Mouse (Mus musculus): ENCODE results near the gene Aurka. TPM values are rescaled to one million over a fixed set of nuclear protein-coding genes. Genes with fewer than 3 reads are reported as not detected.
A peak's percentile ranks its signal among the peaks of the same experiment; 100 is the strongest.

Aurka gene
- polyA plus RNA-seq, 1 experiment from 2014 or later = 156 TPM

DNA sequence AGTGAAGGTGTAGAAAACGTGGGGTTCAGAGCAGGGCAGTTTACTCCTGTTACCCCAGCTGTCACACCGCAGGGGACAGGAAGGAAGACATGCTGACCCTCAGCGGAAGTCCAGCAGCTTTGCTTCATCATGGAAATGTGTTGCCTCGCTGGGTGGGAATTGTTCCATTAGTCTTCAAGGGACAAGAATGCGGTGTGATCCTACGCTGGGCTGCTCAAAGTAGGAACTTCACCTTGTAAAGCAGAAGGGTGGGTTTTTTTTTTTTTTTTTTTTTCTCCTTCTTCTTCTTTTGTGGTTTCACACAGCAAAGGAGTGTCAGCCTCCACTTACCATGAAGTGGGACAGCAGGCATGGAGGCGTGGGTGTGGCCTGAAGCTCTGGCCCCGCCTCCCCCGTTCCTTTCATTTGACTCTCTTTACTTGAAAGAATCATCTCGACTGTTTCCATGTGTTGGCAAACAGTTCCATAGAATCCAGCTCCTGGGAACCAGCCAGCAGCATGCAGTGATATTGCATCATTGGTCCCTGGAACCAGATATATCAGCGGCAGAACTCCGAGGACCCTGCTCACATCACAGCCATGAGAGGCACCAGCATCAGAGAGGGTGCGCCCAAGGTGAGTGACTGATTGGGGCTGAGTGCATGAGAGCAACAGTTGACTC lies 23.2 kb upstream of the Aurka start, which contains the start of gene Cass4:
Cass4 (plus strand) TSS at position 404 of the 661 bp plus-strand sequence.
- no peaks in the 10 kb centered on the region for H3K4me1 ChIP-seq (ENCODE audit: control insufficient read depth, insufficient read depth, low read length)
- no peak within 1 kb of the TSS for H3K9ac ChIP-seq (ENCODE audit: low read length)
- H3K4me3 ChIP-seq (ENCODE audit: low read depth, low read length) = no peak within 1 kb of the TSS
- ATAC-seq (ENCODE audit: insufficient read depth, low FRiP score, low TSS enrichment) (no peak), DNase-seq (ENCODE audit: low spot score) (no peak)
- WGBS = 36% methylated on average over 13 of the region's 13 CpGs
- no peaks in the 10 kb centered on the region for H3K27me3 ChIP-seq (ENCODE audit: control insufficient read depth, insufficient read depth, low read length)
- H3K9me3 ChIP-seq (ENCODE audit: control insufficient read depth, low read length) = no peaks in the 10 kb centered on the region
- H3K4me2 ChIP-seq (ENCODE audit: low read depth) = no peak within 1 kb of the TSS
- H3K27ac ChIP-seq (ENCODE audit: low read depth, low read length) = no peak within 1 kb of the TSS
- H3K36me3 ChIP-seq (ENCODE audit: control insufficient read depth, insufficient read depth, low read length) = no peaks in the 10 kb centered on the region

DNA sequence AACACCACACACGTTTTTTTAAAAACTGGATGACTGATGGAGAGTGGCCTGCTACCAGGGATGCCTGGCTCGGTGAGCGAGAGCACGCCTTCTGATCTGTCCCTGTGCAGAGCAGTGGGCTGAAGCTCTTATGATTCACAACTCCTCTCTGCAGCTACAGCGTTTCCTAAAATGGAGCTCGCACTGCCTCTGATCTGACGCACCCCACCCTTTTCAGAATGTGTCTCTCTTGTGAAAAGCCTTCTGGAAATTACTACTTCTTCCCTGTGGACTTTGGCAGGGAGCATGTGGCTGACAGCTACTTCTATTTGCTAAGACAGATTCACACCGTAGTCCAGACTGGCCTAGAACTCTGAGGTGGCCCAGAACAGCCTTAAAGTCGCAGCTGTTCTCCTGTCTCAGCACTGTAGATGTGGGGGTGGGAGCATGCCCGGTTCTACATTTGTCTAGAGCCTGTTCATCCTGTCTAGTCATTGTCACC lies 21.7 kb upstream of the Aurka start:
- WGBS = 76% methylated on average over 10 of the region's 10 CpGs
- DNase-seq (ENCODE audit: low spot score) (no peak), ATAC-seq (ENCODE audit: insufficient read depth, low FRiP score, low TSS enrichment) (no peak)
- Histone ChIP-seq H3K4me1 (ENCODE audit: control insufficient read depth, insufficient read depth, low read length) (no peaks in the 10 kb centered on the region), H3K4me2 (ENCODE audit: low read depth) (no peak overlapping the region), H3K4me3 (ENCODE audit: low read depth, low read length) (no peak overlapping the region), H3K36me3 (ENCODE audit: control insufficient read depth, insufficient read depth, low read length) (no peaks in the 10 kb centered on the region), H3K9ac (ENCODE audit: low read length) (no peak overlapping the region), H3K9me3 (ENCODE audit: control insufficient read depth, low read length) (no peaks in the 10 kb centered on the region), H3K27me3 (ENCODE audit: control insufficient read depth, insufficient read depth, low read length) (no peaks in the 10 kb centered on the region), H3K27ac (ENCODE audit: low read depth, low read length) (no peak overlapping the region)

DNA sequence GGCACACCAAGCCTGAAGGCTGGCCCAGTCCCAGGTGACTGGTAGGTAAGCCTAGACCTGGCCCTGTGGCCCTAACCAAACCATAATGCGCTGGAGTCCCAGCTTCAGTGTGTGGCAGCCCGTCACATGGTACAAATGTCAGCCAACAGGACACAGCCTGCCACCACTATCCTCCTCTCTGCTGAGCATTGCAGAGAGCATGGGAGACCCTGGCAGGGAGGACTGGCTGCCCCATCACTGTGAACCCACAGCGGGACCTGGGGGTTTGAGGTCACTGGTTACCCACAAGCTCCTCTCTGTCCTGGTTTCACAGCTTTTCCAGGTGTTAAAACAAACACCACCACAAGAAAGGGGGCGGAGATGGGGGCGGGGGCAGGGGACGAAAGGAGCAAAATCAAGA lies 20.0 kb upstream of the Aurka start:
- DNase-seq (ENCODE audit: low spot score) (no peak), ATAC-seq (ENCODE audit: insufficient read depth, low FRiP score, low TSS enrichment) (no peak)
- H3K27me3 ChIP-seq (ENCODE audit: control insufficient read depth, insufficient read depth, low read length) = no peaks in the 10 kb centered on the region
- no peaks in the 10 kb centered on the region for H3K9me3 ChIP-seq (ENCODE audit: control insufficient read depth, low read length)
- WGBS = 28% methylated on average over 6 of the region's 6 CpGs
- H3K27ac ChIP-seq (ENCODE audit: low read depth, low read length) = no peak overlapping the region
- H3K4me2 ChIP-seq (ENCODE audit: low read depth) = no peak overlapping the region
- no peak overlapping the region for H3K9ac ChIP-seq (ENCODE audit: low read length)
- H3K36me3 ChIP-seq (ENCODE audit: control insufficient read depth, insufficient read depth, low read length) = no peaks in the 10 kb centered on the region
- H3K4me3 ChIP-seq (ENCODE audit: low read depth, low read length) = no peak overlapping the region
- H3K4me1 ChIP-seq (ENCODE audit: control insufficient read depth, insufficient read depth, low read length) = no peaks in the 10 kb centered on the region

DNA sequence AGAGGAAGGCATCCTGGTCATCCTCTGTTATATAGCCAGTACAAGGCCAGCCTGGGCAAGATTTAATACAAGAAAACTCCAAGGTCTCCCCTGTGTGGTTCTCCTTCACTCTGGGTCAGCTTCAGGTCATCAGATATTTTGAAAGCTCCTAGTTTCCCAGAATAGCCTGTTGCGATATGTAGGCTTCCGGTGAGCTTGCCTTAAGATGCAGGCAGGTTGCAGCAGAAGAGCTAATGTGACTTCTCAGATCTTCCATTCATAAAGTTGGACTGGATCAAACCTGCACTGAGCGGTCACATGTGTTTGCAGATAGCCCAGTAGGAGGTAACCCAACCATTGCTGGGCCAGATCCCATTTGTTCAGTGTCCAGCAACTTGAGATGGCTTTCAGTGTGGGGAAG lies 14.4 kb upstream of the Aurka start:
- DNase-seq (ENCODE audit: low spot score) (no peak), ATAC-seq (ENCODE audit: insufficient read depth, low FRiP score, low TSS enrichment) (no peak)

DNA sequence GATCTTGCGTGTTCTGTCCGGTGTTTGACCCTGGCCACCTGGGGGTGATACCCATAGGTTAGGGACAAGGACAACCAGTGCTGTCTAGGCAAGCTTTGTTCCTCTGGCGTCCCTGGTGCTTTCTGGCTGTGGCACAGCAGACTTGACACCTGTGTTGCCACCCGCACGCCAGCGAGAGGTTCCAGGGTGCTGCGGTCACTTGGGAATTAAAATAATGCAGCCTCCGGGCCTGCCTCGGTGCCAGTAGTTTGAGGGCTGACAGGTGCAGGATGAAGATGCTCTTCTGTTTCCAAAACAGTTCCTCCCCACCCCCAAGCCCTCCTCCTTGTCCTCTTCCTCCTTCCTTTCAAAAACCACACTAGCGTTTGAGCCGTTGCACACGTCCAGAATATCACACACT lies 11.6 kb upstream of the Aurka start:
- no peak for ATAC-seq (ENCODE audit: insufficient read depth, low FRiP score, low TSS enrichment)
- Histone ChIP-seq H3K9ac (ENCODE audit: low read length) (no peak overlapping the region), H3K27ac (ENCODE audit: low read depth, low read length) (no peak overlapping the region), H3K4me2 (ENCODE audit: low read depth) (no peak overlapping the region), H3K4me1 (ENCODE audit: control insufficient read depth, insufficient read depth, low read length) (no peaks in the 10 kb centered on the region), H3K36me3 (ENCODE audit: control insufficient read depth, insufficient read depth, low read length) (peaks cover 31% of the 10 kb centered on the region), H3K27me3 (ENCODE audit: control insufficient read depth, insufficient read depth, low read length) (no peaks in the 10 kb centered on the region), H3K9me3 (ENCODE audit: control insufficient read depth, low read length) (no peaks in the 10 kb centered on the region), H3K4me3 (ENCODE audit: low read depth, low read length) (no peak overlapping the region)
- 94% methylated on average over 12 of the region's 12 CpGs for WGBS
- no peak for DNase-seq (ENCODE audit: low spot score)

More for the DNA sequence above, 14.4 kb upstream of the Aurka start:
- no peaks in the 10 kb centered on the region for H3K4me1 ChIP-seq (ENCODE audit: control insufficient read depth, insufficient read depth, low read length)
- no peak overlapping the region for H3K4me2 ChIP-seq (ENCODE audit: low read depth)
- peaks cover 17% of the 10 kb centered on the region for H3K36me3 ChIP-seq (ENCODE audit: control insufficient read depth, insufficient read depth, low read length)
- no peaks in the 10 kb centered on the region for H3K27me3 ChIP-seq (ENCODE audit: control insufficient read depth, insufficient read depth, low read length)
- H3K27ac ChIP-seq (ENCODE audit: low read depth, low read length) = no peak overlapping the region
- no peak overlapping the region for H3K4me3 ChIP-seq (ENCODE audit: low read depth, low read length)
- H3K9ac ChIP-seq (ENCODE audit: low read length) = no peak overlapping the region
- H3K9me3 ChIP-seq (ENCODE audit: control insufficient read depth, low read length) = no peaks in the 10 kb centered on the region
- 88% methylated on average over 3 of the region's 3 CpGs for WGBS

DNA sequence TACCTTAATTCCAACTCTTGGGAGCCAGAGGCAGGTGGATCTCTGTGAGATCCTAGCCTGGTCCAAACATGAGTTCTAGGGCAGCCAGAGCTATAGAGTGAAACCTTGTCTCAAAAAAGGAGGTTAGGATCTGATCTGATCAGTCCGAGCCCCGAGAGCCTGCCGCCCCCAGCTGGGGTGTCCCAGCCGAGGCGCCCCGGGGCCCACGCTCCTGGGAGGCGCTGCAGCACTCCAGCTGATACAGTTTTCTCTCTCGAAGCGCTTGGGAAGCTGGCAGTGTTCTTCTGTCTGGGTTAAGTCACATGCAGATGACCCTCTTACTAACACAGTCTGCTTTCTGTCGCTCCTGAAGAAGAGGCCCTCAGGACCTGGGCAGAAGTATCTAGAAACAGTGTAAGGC lies 11.0 kb upstream of the Aurka start:
- no peak for ATAC-seq (ENCODE audit: insufficient read depth, low FRiP score, low TSS enrichment)
- no peaks in the 10 kb centered on the region for H3K27me3 ChIP-seq (ENCODE audit: control insufficient read depth, insufficient read depth, low read length)
- no peak overlapping the region for H3K27ac ChIP-seq (ENCODE audit: low read depth, low read length)
- H3K9me3 ChIP-seq (ENCODE audit: control insufficient read depth, low read length) = no peaks in the 10 kb centered on the region
- no peaks in the 10 kb centered on the region for H3K4me1 ChIP-seq (ENCODE audit: control insufficient read depth, insufficient read depth, low read length)
- 93% methylated on average over 11 of the region's 11 CpGs for WGBS
- H3K4me3 ChIP-seq (ENCODE audit: low read depth, low read length) = no peak overlapping the region
- H3K36me3 ChIP-seq (ENCODE audit: control insufficient read depth, insufficient read depth, low read length) = peaks cover 31% of the 10 kb centered on the region
- DNase-seq (ENCODE audit: low spot score) = no peak
- no peak overlapping the region for H3K9ac ChIP-seq (ENCODE audit: low read length)
- H3K4me2 ChIP-seq (ENCODE audit: low read depth) = no peak overlapping the region

DNA sequence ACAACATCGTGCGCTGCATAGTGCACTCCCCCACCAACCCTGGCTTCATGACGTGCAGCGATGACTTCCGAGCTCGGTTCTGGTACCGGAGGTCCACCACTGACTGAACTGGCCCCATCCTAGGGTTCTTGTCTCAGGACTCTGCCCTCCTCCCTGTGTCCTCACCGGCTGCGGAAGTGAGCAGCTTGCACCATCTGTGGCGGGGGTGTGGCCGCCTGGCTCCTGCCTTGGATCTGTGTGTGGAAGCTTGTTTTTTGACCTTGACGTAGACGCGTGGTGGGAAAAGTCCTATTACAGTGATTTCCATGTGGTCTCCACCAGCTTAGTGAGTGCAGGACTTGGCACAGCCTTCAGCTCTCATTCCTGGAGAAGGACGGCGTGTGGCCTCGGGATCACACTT lies 10.2 kb upstream of the Aurka start:
- no peak overlapping the region for H3K4me2 ChIP-seq (ENCODE audit: low read depth)
- H3K36me3 ChIP-seq (ENCODE audit: control insufficient read depth, insufficient read depth, low read length) = peaks cover 39% of the 10 kb centered on the region
- WGBS = 96% methylated on average over 17 of the region's 17 CpGs
- no peaks in the 10 kb centered on the region for H3K9me3 ChIP-seq (ENCODE audit: control insufficient read depth, low read length)
- no peak overlapping the region for H3K4me3 ChIP-seq (ENCODE audit: low read depth, low read length)
- no peaks in the 10 kb centered on the region for H3K27me3 ChIP-seq (ENCODE audit: control insufficient read depth, insufficient read depth, low read length)
- DNase-seq (ENCODE audit: low spot score) (no peak), ATAC-seq (ENCODE audit: insufficient read depth, low FRiP score, low TSS enrichment) (no peak)
- H3K27ac ChIP-seq (ENCODE audit: low read depth, low read length) = no peak overlapping the region
- H3K4me1 ChIP-seq (ENCODE audit: control insufficient read depth, insufficient read depth, low read length) = no peaks in the 10 kb centered on the region
- H3K9ac ChIP-seq (ENCODE audit: low read length) = no peak overlapping the region

DNA sequence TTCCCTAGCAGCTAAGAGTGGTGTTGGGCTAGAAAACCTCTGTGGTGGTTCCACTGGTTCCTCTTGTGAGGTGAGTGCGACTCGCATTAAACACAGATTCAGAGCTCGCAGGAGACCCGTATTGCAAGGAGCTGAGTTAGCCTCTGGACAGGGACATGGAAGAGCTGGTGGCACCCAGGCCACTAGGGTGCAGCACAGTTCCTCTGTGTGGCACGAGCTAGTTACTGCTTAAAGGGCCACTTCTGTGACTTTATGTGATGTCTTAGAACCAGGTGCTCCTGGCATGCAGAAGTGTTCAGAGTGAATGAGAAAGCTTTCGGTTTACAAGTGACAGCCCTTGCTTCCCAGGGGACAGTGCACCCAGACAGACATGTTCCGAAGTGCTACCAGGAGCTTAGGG lies 8.0 kb upstream of the Aurka start:
- H3K9ac ChIP-seq (ENCODE audit: low read length) = no peak overlapping the region
- 83% methylated on average over 7 of the region's 7 CpGs for WGBS
- no peak overlapping the region for H3K27ac ChIP-seq (ENCODE audit: low read depth, low read length)
- H3K9me3 ChIP-seq (ENCODE audit: control insufficient read depth, low read length) = no peaks in the 10 kb centered on the region
- H3K4me2 ChIP-seq (ENCODE audit: low read depth) = no peak overlapping the region
- no peaks in the 10 kb centered on the region for H3K27me3 ChIP-seq (ENCODE audit: control insufficient read depth, insufficient read depth, low read length)
- DNase-seq (ENCODE audit: low spot score) (peak; percentile 49), ATAC-seq (ENCODE audit: insufficient read depth, low FRiP score, low TSS enrichment) (no peak)
- peaks cover 51% of the 10 kb centered on the region for H3K36me3 ChIP-seq (ENCODE audit: control insufficient read depth, insufficient read depth, low read length)
- H3K4me3 ChIP-seq (ENCODE audit: low read depth, low read length) = no peak overlapping the region
- H3K4me1 ChIP-seq (ENCODE audit: control insufficient read depth, insufficient read depth, low read length) = no peaks in the 10 kb centered on the region

DNA sequence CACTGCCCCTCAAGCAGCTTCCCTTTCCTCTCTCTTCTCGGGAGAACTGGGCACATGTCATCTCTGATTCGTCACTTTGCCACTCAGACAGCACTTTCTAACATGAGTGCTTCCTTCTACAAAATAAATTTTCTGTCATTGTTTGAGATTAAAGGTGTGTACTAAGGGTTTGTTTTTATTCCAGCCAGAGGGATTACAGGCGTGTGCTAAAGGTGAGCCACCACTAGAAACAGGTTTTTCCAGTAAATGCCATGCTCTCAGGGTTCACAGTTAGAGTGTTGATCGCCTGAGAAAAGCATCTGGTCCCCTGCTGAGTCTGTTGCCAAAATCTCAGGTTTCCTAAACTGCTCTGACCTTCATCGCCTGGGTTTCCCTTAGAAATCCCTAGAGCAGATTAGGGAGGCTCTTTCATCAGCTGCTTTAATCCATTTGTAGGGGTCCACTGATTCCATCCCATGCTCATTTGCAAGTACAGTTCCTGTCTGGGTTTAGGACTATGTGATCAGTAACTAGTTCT lies 6.7 kb upstream of the Aurka start:
- peaks cover under 1% of the 10 kb centered on the region; the same call in 1 of the 2 replicates for H3K4me1 ChIP-seq (ENCODE audit: control insufficient read depth, insufficient read depth, low read length)
- ATAC-seq (ENCODE audit: insufficient read depth, low FRiP score, low TSS enrichment) (no peak), DNase-seq (ENCODE audit: low spot score) (no peak)
- H3K4me3 ChIP-seq (ENCODE audit: low read depth, low read length) = no peak overlapping the region
- no peak overlapping the region for H3K4me2 ChIP-seq (ENCODE audit: low read depth)
- H3K9ac ChIP-seq (ENCODE audit: low read length) = no peak overlapping the region
- H3K9me3 ChIP-seq (ENCODE audit: control insufficient read depth, low read length) = no peaks in the 10 kb centered on the region
- no peaks in the 10 kb centered on the region for H3K27me3 ChIP-seq (ENCODE audit: control insufficient read depth, insufficient read depth, low read length)
- WGBS = 76% methylated on average over 5 of the region's 5 CpGs
- no peak overlapping the region for H3K27ac ChIP-seq (ENCODE audit: low read depth, low read length)
- H3K36me3 ChIP-seq (ENCODE audit: control insufficient read depth, insufficient read depth, low read length) = peaks cover 49% of the 10 kb centered on the region

Measured in neural tube, embryonic 11.5 days (tissue).